Mouse (Mus musculus) forebrain, embryonic 14.5 days (tissue): ENCODE data around the gene Ldb3. TPM values are rescaled to one million over a fixed set of nuclear protein-coding genes. Genes with fewer than 3 reads are reported as not detected.

Source experiments
- ATAC-seq: fragments of 200-750 bp; cut with Nextera tagmentation; 2 replicates; pipeline ENCODE4 v1.8.0; 2017; ENCODE audit warnings: mild to moderate bottlenecking, moderate library complexity
- DNase-seq: peaks from one replicate; pipeline ENCODE4 v3.0.0-alpha.2; 2015; ENCODE audit warnings: low spot score
- H3K27ac ChIP-seq: fragments of 300-500 bp; sonication (generic); 2 replicates; pipeline ENCODE4 v1.5.1; 2014; ENCODE audit warnings: low read depth, mild to moderate bottlenecking, control low read depth, low read length, moderate library complexity
- H3K27me3 ChIP-seq: fragments of 300-500 bp; sonication (generic); replicated peaks from 2 replicates; pipeline ENCODE4 v1.6.1; 2014; ENCODE audit warnings: low read length, control low read depth, mixed read lengths; ENCODE audit not compliant: control insufficient read depth, insufficient read depth
- H3K36me3 ChIP-seq: fragments of 300-500 bp; sonication (generic); 2 replicates; pipeline ENCODE4 v1.6.1; 2014; ENCODE audit warnings: low read length, control low read depth; ENCODE audit not compliant: control insufficient read depth, insufficient read depth
- H3K4me1 ChIP-seq: fragments of 300-500 bp; sonication (generic); 2 replicates; pipeline ENCODE4 v1.6.1; 2014; ENCODE audit warnings: antibody characterized with exemption, low read length, control low read depth; ENCODE audit not compliant: control insufficient read depth, insufficient read depth
- H3K4me2 ChIP-seq: fragments of 300-500 bp; sonication (generic); 2 replicates; pipeline ENCODE4 v1.6.1; 2014; ENCODE audit warnings: mild to moderate bottlenecking, control low read depth, low read length
- H3K4me3 ChIP-seq: fragments of 300-500 bp; sonication (generic); 2 replicates; pipeline ENCODE4 v1.5.1; 2014; ENCODE audit warnings: low read depth, low read length, control low read depth
- H3K9ac ChIP-seq: fragments of 300-500 bp; sonication (generic); 2 replicates; pipeline ENCODE4 v1.6.1; 2014; ENCODE audit warnings: mild to moderate bottlenecking, low read length, control low read depth, moderate library complexity
- H3K9me3 ChIP-seq: fragments of 300-500 bp; sonication (generic); replicated peaks from 2 replicates; pipeline ENCODE4 v1.6.1; 2016; ENCODE audit warnings: low read length, control low read depth, mixed read lengths; ENCODE audit not compliant: control insufficient read depth
- WGBS: fragments of 180-500 bp; shearing (Covaris S2); extraction: QIAGEN DNeasy Blood & Tissue Kit; methylation state at CpG from one replicate; pipeline ENCODE4 v1.1.7; 2014; 5-methylcytosine and 5-hydroxymethylcytosine counted together
- polyA plus RNA-seq: library from polyadenylated mRNA; unstranded; fragments of >200 nt; fragmentation: Nextera tagmentation; extraction: Ambion mirVana; gene quantifications from 2 replicates; pipeline ENCODE4 v1.2.1, GENCODE M21; 2014

The Ldb3 gene
- polyA plus RNA-seq, 1 experiment from 2014 or later: 0.63 TPM

DNA sequence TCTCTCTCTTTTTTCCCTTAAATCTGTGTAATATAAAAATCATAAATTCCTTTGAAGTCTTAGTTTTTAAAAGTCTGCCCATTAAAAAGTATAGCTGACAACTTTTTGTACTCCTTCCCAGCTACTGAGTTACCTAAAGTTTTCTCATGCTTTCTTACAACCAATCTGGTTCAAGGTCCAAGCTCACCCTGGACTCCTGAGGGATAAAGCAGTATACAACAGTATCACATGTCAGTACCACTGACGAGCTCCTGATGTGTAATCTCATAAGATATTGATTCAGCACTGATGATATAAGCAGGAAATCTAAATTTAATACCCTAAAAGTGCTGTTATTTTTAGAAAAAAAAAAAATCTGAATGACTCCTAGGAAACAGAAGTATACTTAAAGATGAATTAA is 97.5 kb downstream of the Ldb3 start:
- 78% methylated on average over 1 of the region's 1 CpGs for WGBS
- ATAC-seq: no peak
- no peak overlapping the region for H3K4me2 ChIP-seq
- H3K4me3 ChIP-seq: no peak overlapping the region
- no peak overlapping the region for H3K27ac ChIP-seq
- H3K9me3 ChIP-seq: no peaks in the 10 kb centered on the region
- H3K4me1 ChIP-seq: no peaks in the 10 kb centered on the region
- H3K36me3 ChIP-seq: no peaks in the 10 kb centered on the region
- H3K9ac ChIP-seq: no peak overlapping the region
- DNase-seq: no peak
- no peaks in the 10 kb centered on the region for H3K27me3 ChIP-seq

DNA sequence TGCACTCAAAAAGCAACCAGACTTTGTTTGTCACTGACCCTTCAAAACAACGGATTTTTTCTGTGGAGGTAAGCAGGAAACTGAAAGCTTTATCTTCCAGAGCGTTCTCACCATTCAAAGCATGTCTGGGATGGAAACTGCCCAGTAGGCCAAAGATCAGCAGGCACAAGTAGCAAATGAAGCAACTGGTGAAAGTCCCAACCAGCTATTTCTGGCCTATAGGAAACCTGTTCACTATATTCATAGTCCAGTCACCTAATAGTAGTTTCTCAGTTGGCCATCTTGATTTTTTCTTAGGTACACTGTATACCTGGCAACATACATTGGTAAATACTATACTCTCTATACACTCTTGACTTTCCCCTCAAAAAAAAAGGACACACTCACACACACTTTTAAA is 98.6 kb downstream of the Ldb3 start:
- no peak for ATAC-seq
- H3K4me1 ChIP-seq: 0 out of 2 replicates have a peak, but pooled peaks cover 5% of the 10 kb centered on the region
- WGBS: 82% methylated on average over 2 of the region's 2 CpGs

GRCm38 (mm10) chr14:34486169-34486568 is 102.3 kb downstream of the Ldb3 start:
- no peak overlapping the region for H3K9ac ChIP-seq
- H3K27me3 ChIP-seq: no peaks in the 10 kb centered on the region
- no peak overlapping the region for H3K4me2 ChIP-seq
- no peaks in the 10 kb centered on the region for H3K9me3 ChIP-seq
- 0 out of 2 replicates have a peak, but pooled peaks cover 14% of the 10 kb centered on the region for H3K4me1 ChIP-seq
- DNase-seq (no peak), ATAC-seq (no peak)
- no peaks in the 10 kb centered on the region for H3K36me3 ChIP-seq
- H3K4me3 ChIP-seq: no peak overlapping the region
- 54% methylated on average over 8 of the region's 8 CpGs for WGBS
- H3K27ac ChIP-seq: no peak overlapping the region

More for the DNA sequence above, 98.6 kb downstream of the Ldb3 start:
- no peak overlapping the region for H3K4me3 ChIP-seq
- no peak overlapping the region for H3K27ac ChIP-seq
- no peaks in the 10 kb centered on the region for H3K27me3 ChIP-seq
- no peaks in the 10 kb centered on the region for H3K36me3 ChIP-seq
- no peak overlapping the region for H3K4me2 ChIP-seq
- no peak overlapping the region for H3K9ac ChIP-seq
- H3K9me3 ChIP-seq: no peaks in the 10 kb centered on the region
- no peak for DNase-seq

DNA sequence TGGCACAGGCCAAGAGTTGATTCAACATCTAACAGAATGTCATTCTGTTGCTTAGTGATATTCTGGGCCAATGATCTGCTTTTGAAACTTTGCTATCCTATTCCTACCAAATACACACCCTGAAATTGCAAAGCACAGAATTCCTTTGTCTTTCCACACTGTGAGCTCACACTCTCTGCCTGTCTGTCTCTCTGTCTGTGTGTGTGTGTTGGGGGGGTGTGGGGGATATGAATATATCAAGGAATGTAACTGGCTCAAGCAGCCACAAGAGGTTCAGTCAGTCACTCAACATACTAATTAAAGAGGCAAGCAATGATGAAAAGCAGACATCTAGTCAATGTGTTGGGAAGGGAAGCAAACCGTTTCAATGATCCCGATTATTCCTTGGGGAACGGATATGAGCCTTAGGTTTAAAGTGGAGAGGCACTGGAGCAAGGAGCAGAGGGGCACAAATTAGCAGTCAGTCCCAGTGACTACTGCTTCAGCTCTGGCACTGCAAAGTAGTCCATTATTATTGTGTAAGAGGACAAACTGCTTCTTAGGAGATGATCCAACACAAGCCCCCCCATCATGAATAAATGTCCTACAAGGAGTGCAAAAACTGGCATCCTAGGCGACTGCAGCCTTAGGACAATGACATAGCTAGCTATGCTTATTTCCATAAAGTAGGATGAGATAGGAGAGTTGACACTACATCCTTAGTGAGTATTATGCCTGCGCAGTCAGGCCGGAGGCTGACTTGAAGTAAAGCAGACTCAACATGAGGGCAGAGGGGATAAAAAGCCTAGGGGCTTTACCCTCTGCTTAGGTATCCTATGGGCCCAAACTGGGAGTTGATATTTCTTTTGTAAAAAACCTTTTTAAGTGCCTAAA is 104.8 kb downstream of the Ldb3 start:
- H3K27me3 ChIP-seq: no peaks in the 10 kb centered on the region
- no peak for DNase-seq
- no peak overlapping the region for H3K4me3 ChIP-seq
- WGBS: 50% methylated on average over 6 of the region's 6 CpGs
- H3K4me2 ChIP-seq: no peak overlapping the region
- H3K4me1 ChIP-seq: 0 out of 2 replicates have a peak, but pooled peaks cover 14% of the 10 kb centered on the region
- H3K9me3 ChIP-seq: no peaks in the 10 kb centered on the region
- peak; percentile 71 for ATAC-seq
- no peak overlapping the region for H3K9ac ChIP-seq
- peak overlapping the region; percentile 5; the same call in 1 of the 2 replicates for H3K27ac ChIP-seq
- H3K36me3 ChIP-seq: no peaks in the 10 kb centered on the region

Other genes with a start within 250 kb of the Ldb3 start
- not detected in 2 replicates for gene Fam25c, start 233.2 kb downstream of the Ldb3 start, polyA plus RNA-seq
- gene Sncg, start 213.9 kb downstream of the Ldb3 start, polyA plus RNA-seq: 4.0 and 4.2 TPM in 2 replicates
- 3.5 and 3.6 TPM in 2 replicates for gene Mmrn2, start 213.2 kb downstream of the Ldb3 start, polyA plus RNA-seq
- gene Bmpr1a, start 85.3 kb downstream of the Ldb3 start, polyA plus RNA-seq: 21.3 and 22.5 TPM in 2 replicates
- gene 9230112D13Rik, start 65.9 kb downstream of the Ldb3 start, polyA plus RNA-seq: not detected in 2 replicates
- not detected in 2 replicates for gene Opn4, start 11.5 kb upstream of the Ldb3 start, polyA plus RNA-seq
- gene Wapl, start 85.2 kb upstream of the Ldb3 start, polyA plus RNA-seq: 20.7 and 21.2 TPM in 2 replicates
- gene Grid1, start 231.4 kb upstream of the Ldb3 start, polyA plus RNA-seq: 1.1 and 1.9 TPM in 2 replicates